Mouse (Mus musculus) C2C12 (cell line): Measurements from ENCODE around the gene Kptn. TPM values are rescaled to one million over a fixed set of nuclear protein-coding genes. Genes with fewer than 3 reads are reported as not detected.
A peak's percentile ranks its signal among the peaks of the same experiment; 100 is the strongest.

ENCODE experiments used
- H3K27me3 ChIP-seq: one replicate; pipeline ENCODE4 v1.6.1; 2011; ENCODE audit not compliant: control insufficient read depth, insufficient read depth, insufficient read length
- H3K36me3 ChIP-seq: one replicate; pipeline ENCODE4 v1.6.1; 2011; ENCODE audit not compliant: control insufficient read depth, insufficient read depth
- H3K4me3 ChIP-seq: one replicate; pipeline ENCODE4 v1.5.1; 2011; ENCODE audit warnings: mild to moderate bottlenecking, control low read depth; ENCODE audit not compliant: poor library complexity, insufficient read depth, severe bottlenecking
- H3K79me2 ChIP-seq: one replicate; pipeline ENCODE4 v1.6.1; 2011; ENCODE audit not compliant: control insufficient read depth, insufficient read depth
- H3K79me3 ChIP-seq: one replicate; pipeline ENCODE4 v1.6.1; 2011; ENCODE audit warnings: low read depth, control low read depth
- H3ac ChIP-seq: one replicate; pipeline ENCODE3; 2011; ENCODE audit warnings: low read depth; ENCODE audit not compliant: control insufficient read depth, insufficient read length
- CEBPB ChIP-seq: IDR thresholded peaks from one replicate; pipeline ENCODE4 v1.6.1; 2011; ENCODE audit warnings: low read depth, mild to moderate bottlenecking, control low read depth, moderate library complexity
- CTCF ChIP-seq: IDR thresholded peaks from one replicate; pipeline ENCODE4 v1.5.1; 2011; ENCODE audit not compliant: control insufficient read depth, insufficient read depth, insufficient read length
- FOSL1 ChIP-seq: IDR thresholded peaks from one replicate; pipeline ENCODE4 v1.8.0; 2011; ENCODE audit warnings: mild to moderate bottlenecking, low read length; ENCODE audit not compliant: poor library complexity, insufficient read depth, severe bottlenecking
- MAX ChIP-seq: IDR thresholded peaks from one replicate; pipeline ENCODE4 v1.6.1; 2011; ENCODE audit warnings: mild to moderate bottlenecking, control low read depth
- MYOD1 ChIP-seq: IDR thresholded peaks from one replicate; pipeline ENCODE4 v1.6.1; 2011; ENCODE audit warnings: low read depth; ENCODE audit not compliant: control insufficient read depth, insufficient read length
- MYOG ChIP-seq: IDR thresholded peaks from one replicate; pipeline ENCODE4 v1.6.1; 2011; ENCODE audit not compliant: control insufficient read depth, insufficient read length; ENCODE audit errors: extremely low read depth
- USF1 ChIP-seq: IDR thresholded peaks from one replicate; pipeline ENCODE4 v1.6.1; 2011; ENCODE audit warnings: low read depth, mild to moderate bottlenecking, control low read depth, moderate library complexity
- polyA plus RNA-seq: library from polyadenylated mRNA; unstranded; fragments of >200 nt; fragmentation: generic; extraction: Trizol; gene quantifications from one replicate; pipeline ENCODE4 v1.2.1, GENCODE M21; 2012; ENCODE audit warnings: missing spikeins

The Kptn gene
- polyA plus RNA-seq, 1 experiment: 13.1 TPM

DNA sequence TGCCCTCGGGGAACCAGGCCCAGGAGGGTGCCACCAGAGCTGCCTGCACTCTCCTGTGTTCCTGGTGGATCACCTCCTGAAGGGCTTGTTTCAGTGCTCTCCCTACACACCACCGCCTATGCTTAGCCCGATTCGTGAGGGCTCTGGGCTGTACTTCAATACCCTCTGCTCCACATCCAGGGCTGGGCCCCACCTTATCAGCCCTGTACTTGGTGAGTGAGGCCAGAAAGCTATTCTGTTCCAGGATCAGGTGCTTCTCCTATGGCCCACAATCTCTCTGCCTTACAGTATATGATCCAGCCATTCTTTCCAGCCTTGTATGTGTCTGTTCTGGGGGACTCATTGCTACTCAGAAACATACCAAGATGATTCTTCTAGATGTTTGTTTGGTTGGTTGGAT, 36.3 kb upstream of the Kptn start:
- Histone ChIP-seq H3ac (no peak overlapping the region), H3K27me3 (peaks cover 37% of the 10 kb centered on the region), H3K4me3 (no peak overlapping the region), H3K79me3 (no peaks in the 10 kb centered on the region), H3K79me2 (no peaks in the 10 kb centered on the region), H3K36me3 (no peaks in the 10 kb centered on the region)
- TF ChIP-seq USF1 (no peak), CEBPB (no peak), MYOG (no peak), CTCF (no peak), FOSL1 (no peak), MYOD1 (no peak), MAX (no peak)

DNA sequence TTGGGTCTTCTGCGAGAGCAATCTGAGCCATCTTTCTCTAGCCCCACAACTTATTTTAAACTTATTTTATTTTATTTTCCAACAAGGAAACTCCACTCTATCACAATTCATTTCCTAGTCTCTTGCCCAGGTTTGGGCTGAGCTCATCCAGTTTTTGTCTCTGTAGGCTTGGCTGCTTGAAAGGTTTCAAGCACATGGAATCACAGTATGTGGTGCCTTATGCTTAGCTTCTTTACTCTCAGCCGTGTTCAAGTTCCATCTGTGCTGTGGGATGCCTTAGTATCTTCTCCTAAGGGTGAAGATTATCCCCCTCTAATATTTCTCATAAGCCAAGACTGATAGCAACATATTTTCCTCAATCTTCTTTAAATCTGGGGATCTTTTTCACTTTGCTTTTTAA, 32.1 kb upstream of the Kptn start:
- H3K79me3 ChIP-seq: no peaks in the 10 kb centered on the region
- no peak for TF ChIP-seq CTCF
- no peak for TF ChIP-seq MAX
- TF ChIP-seq CEBPB: no peak
- TF ChIP-seq FOSL1: no peak
- no peak for TF ChIP-seq MYOG
- no peak for TF ChIP-seq USF1
- TF ChIP-seq MYOD1: no peak

DNA sequence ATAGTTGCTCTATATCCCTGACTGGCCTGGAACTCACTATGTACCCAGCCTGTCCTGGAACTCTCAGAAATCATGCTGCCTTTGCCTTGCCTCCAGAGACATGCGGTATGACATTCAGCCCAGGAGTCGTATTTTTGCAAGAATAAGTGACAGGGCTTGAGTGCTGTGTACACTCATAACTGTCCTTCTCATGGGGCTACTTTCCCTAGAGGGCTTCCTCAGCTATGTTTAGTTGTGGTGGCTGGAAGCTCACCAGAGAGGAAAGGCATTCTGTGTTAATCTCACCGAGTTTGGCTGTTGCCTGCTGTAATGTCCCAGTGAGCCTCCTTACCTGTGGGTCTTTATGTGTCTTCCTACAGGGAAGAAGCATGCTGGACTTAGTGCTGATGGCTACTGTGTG, 25.1 kb upstream of the Kptn start:
- no peak overlapping the region for H3ac ChIP-seq
- TF ChIP-seq USF1: no peak
- TF ChIP-seq MAX: no peak
- TF ChIP-seq FOSL1: no peak
- H3K79me3 ChIP-seq: peaks cover 9% of the 10 kb centered on the region
- H3K27me3 ChIP-seq: peaks cover 37% of the 10 kb centered on the region
- no peaks in the 10 kb centered on the region for H3K36me3 ChIP-seq
- H3K79me2 ChIP-seq: peaks cover 11% of the 10 kb centered on the region
- H3K4me3 ChIP-seq: no peak overlapping the region

More for the DNA sequence above, 32.1 kb upstream of the Kptn start:
- Histone ChIP-seq H3K79me2 (no peaks in the 10 kb centered on the region), H3K4me3 (no peak overlapping the region), H3K36me3 (no peaks in the 10 kb centered on the region), H3K27me3 (peaks cover 30% of the 10 kb centered on the region), H3ac (no peak overlapping the region)

GRCm38 (mm10) chr7:16098021-16099017, 21.4 kb upstream of the Kptn start, which contains the start of gene Napa:
TSS of gene Napa (plus strand) at chr7:16098458.
- TF ChIP-seq MAX (peak; percentile 31), CTCF (no peak), USF1 (peak; percentile 92)
- Histone ChIP-seq H3K79me3 (peaks cover 35% of the 10 kb centered on the region), H3K4me3 (peak within 1 kb of the TSS; percentile 69), H3K27me3 (peaks cover 13% of the 10 kb centered on the region), H3K79me2 (peaks cover 48% of the 10 kb centered on the region), H3ac (peak within 1 kb of the TSS; percentile 52), H3K36me3 (peaks cover 4% of the 10 kb centered on the region)

- Histone ChIP-seq H3K79me2 (peaks cover 62% of the 10 kb centered on the region), H3K79me3 (peaks cover 42% of the 10 kb centered on the region), H3K36me3 (peaks cover 12% of the 10 kb centered on the region), H3K4me3 (peak overlapping the region; percentile 69), H3ac (peak overlapping the region; percentile 16), H3K27me3 (peaks cover 6% of the 10 kb centered on the region)
- TF ChIP-seq CTCF: no peak
- no peak for TF ChIP-seq USF1
- no peak for TF ChIP-seq MYOG
Measured at GRCm38 (mm10) chr7:16099901-16100300, 19.8 kb upstream of the Kptn start.

DNA sequence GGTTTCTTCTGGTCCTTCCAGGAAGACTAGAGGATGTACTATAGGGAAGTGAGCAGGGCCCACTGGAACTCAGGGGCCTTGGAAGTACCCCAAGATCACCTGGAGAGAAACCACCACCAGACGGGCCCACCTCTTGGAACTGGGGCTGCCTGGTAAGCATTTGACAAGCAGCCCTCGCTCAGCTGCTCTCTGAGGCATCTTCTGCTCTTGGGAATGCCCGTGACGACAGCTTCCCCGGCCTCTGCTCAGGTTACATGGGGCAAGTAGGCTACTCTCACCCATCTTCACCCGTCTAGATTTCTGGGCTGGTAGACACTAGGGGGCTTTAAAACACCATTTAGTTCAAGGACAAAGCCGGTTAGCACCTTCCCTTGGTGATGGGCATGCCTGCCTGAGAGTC, 18.6 kb upstream of the Kptn start:
- Histone ChIP-seq H3K27me3 (no peaks in the 10 kb centered on the region), H3K79me2 (peaks cover 73% of the 10 kb centered on the region), H3K79me3 (peaks cover 44% of the 10 kb centered on the region), H3K4me3 (no peak overlapping the region), H3ac (no peak overlapping the region), H3K36me3 (peaks cover 16% of the 10 kb centered on the region)
- TF ChIP-seq CEBPB (no peak), CTCF (no peak), FOSL1 (no peak), MAX (no peak), USF1 (no peak), MYOG (no peak), MYOD1 (no peak)
